Mouse (Mus musculus) fat pad, adult 2 months (tissue): ENCODE results near the gene Wdr35.
A peak's percentile ranks its signal among the peaks of the same experiment; 100 is the strongest.
"Not testable (repeated sequence)": the region's sequence is repeated elsewhere in the genome, so short reads cannot be mapped to it uniquely, and the experiment has no call there.

Source experiments
- DNase-seq: peaks from one replicate; pipeline ENCODE4 v3.0.0-alpha.2; 2011; ENCODE audit warnings: low read depth, low spot score; ENCODE audit errors: extremely low read depth

Gene Wdr35

DNA sequence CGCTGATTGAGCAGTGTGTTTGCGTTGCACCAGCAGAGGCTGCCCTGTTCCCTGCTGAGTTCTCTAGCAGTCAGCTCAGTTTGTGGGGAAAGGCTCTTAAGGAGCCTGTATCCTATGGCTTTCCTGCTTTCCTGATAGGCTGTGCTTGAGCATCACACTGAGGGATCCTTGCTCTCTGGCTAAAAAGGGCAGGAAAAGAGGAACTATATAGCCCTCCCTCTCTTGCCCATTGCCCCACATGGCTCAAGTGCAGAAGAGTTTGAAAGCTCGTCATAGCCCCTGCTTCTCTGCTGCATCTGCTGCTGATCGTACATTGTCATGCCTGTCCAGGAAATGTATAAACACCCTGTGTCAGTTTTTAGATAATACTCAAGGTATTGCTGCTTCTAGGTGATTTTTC is 33.5 kb downstream of the Wdr35 start:
- no peak for DNase-seq

DNA sequence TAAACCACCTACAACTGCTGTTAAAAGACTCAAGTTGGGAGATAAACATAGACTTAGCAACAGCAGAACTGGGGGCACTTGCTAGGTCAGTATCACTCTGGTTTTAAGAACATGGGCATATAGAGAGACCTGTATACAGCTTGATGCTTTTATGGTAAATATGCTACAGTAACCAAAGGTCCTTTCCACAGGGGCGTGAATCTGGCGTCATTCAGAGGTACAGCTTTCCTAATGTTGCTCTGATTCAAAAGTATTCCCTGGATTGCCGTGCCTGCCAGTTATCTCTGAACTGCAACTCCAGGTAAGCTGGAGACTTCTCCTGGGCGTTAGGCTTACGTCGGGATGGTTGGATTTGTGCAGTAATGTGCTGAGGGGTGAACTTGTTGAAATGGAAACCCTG is 34.1 kb downstream of the Wdr35 start:
- DNase-seq, result no peak

DNA sequence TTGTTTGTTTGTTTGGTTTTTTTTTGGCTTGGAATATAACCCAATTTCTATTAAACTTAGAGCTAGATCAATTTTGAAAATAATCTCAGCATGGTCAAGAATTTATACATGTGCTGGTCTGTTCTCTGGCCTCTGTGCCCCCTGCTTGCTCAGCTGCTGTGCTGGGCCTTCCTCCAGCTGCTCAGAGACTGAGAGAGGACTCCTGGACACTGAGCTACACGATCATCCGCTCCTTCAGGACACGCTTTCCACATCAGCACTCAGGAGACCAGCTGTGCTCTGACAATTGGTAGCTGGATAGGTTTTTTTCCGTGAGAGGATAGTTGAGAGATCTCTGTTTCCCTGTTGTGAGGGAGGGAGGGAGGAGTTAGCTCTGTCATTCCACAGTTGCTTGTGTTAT is 36.6 kb downstream of the Wdr35 start:
- DNase-seq, result no peak

DNA sequence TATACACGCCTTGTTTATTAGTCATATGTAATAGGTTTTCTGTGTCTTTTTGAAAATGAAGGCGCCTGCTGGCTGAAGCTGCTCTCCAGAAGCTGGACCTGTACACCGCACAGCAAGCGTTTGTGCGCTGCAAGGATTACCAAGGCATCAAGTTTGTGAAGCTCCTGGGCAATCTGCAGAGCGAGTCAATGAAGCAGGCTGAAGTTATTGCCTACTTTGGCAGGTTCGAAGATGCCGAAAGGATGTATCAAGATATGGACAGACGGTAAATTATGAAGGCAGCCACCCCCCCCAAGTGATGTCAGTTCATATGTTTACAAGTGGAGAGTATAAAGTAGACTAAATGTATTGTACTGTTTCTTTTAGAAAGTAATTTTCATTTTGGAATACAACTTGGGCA is 42.7 kb downstream of the Wdr35 start:
- DNase-seq, result no peak

DNA sequence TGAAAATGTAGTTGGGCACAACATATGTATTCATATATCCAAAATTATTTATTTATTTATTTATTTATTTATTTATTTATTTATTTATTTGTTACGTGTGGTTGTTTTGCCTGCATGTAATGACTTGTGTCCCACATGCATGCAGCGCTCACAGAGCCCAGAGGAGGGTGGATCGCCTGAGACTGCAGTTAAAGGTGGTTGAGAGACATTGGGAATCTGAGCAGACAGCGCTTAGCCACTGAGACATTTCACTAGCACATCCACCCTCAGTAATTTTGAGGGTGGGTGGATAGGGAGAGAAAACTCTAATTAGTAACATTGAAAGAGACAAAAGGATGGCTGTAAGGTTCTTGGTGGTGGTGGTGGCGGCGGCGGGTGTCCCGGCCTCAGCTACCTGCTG is 46.7 kb downstream of the Wdr35 start:
- no peak for DNase-seq

DNA sequence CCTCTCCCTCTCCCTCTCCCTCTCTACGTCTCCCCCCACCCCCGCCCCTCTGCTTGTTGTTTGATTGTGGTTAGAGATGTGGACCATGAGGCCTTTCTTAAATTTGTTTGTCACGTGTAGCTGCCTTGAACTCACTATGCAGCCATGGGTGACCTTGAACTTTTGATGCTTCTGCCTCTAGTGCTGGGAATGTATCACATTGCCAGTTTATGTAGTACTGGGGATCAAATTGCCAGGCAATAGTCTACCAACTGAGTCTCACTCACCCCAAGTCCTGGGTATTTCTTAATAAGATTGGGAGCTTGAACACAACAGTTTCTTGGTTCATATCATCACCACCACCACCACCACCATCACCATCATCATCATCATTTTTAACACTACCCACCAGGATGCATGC is 47.3 kb downstream of the Wdr35 start:
- no peak for DNase-seq

DNA sequence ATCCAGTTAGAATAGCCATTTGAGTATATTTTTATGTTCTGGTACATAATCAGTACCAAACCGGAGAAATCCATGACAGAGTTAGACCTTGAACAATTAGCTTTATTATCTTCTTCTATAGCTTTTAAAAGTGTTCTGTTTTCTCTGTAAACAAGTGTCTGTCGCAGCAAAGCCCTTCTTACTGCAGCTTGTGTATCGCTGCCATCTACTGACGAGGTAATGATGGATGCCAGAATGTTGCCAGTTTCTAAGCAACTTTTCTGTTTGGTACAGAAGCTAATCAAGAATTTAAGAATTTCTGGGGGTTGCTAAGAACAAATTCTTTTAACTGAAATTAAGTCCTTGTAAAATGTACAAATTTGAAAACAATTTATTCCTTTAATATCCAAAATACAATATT is 49.3 kb downstream of the Wdr35 start:
- DNase-seq, result no peak

DNA sequence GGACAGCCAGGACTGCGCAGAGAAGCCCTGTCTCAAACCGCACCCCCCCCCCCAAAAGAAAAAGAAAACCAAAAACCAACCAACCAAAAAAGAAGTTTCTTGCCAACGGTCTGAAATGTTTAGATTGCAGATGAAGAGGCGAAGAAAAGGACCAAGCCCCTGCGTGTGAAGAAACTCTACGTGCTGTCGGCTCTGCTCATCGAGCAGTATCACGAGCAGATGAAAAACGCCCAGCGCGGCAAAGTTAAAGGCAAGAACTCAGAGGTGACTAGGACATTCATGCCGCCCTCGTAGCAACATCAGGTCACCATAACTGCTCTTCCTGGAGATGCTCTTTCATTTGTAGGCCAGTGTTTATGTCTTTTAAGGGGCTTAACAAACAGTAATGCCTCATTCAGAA is 50.4 kb downstream of the Wdr35 start:
- no peak for DNase-seq

DNA sequence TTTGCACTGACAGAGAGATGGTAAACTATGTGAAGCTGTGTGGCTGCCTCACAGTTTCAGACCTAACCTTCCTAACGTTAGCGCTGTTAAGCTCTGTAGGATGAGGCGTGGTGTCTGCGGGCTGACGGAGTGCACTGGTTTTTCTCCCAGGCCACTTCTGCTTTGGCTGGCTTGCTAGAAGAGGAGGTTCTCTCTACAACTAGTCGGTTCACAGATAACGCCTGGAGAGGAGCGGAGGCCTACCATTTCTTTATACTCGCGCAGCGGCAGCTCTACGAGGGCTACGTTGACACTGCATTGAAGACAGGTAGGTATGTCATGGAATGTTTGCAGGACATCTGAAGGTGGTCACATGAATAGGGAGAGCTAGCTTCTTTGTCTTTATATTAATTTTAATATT is 51.0 kb downstream of the Wdr35 start:
- no peak for DNase-seq

DNA sequence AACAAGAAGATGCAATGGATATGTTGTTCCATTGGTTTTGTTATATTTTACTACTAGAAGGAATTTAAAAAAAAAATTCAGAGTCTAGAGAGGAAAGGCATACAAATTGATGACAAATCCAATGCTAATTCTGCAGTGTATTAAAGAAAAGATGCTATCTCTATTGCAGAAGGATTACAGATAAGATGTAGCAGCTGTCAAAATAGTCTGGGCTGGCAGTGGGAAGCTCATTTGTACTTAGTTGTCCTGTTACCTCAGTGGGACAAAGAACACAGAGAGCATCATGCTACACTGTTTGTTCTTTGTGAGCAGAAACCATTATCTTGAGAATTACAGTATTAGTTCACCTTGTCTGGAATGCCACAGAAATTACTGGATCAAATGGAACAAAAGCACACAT is 53.2 kb downstream of the Wdr35 start:
- DNase-seq, result no peak

DNA sequence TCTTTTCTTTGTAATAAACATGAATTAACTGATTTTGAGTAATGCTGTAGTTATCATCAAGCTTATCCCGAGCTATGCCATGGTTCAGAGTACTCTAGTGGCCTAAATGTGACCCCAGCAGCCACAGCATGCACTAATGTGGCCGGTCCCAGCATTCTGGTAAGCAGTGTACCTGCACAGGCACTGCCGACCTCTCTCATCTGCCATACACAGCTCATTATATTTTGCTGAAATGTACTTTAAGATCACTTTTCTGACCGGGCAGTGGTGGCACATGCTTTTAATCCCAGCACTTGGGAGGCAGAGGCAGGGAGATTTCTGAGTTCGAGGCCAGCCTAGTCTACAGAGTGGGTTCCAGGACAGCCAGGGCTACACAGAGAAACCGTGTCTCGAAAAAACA is 55.1 kb downstream of the Wdr35 start:
- not testable (repeated sequence) for DNase-seq

DNA sequence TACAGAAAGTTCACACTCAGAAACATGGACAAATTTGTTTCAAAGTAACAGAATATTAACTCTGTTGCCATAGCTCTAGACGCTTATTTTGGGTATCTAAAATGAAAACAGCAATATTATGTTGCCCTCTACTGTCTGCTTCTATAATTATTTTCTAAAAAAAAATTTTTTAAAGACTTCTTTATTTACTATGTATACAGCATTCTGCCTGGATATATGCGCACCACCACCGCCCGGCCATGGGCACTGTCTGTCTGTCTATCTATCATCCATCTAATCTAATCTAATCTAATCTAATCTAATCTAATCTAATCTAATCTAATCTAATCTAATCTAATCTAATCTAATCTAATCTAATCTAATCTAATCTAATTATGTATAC is 55.8 kb downstream of the Wdr35 start:
- no peak for DNase-seq

DNA sequence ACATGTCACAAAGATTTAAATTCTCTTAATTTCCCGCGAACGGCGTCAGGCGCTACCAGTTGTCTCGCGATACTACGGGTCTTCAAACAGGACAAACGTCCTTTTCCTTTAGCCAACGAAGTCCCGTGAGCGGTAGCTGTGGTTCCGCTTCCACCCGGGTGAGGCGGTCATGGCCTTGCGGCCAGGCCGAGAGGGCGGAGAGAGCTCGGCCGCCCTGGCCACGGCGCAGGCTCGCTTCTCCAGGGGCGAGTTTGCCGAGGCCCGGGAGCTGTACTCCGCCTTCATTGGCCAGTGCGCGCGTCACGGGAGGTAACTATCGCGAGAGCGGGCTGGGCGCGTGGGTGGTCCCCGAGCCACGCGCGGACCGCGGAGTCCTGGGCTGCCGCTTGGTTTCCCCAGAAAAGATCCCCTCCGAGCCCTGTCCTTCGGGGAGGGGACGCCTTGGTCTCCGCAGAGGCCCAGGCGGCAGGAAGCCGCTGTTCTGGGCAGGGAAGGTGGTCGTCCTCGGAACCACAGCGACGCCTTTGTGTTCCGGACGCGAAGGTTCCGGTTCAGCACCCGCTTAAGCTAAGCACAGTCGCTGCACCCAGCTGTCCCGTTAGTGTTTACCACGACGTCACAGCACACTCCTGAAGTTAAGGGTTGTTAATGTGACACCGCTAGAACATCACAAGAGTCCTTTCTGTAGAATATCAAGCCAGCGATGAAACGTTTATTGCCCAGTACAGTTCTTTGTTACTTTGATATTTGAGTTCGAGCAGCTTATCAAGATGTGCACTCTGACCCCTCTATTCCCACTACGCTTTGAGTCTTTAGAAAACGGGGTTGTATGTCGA is 56.4 kb downstream of the Wdr35 start, which contains the start of gene Ttc32:
Gene Ttc32 (plus strand): TSS at position 110 of the 836 bp plus-strand sequence.
- DNase-seq, result peak; percentile 55

DNA sequence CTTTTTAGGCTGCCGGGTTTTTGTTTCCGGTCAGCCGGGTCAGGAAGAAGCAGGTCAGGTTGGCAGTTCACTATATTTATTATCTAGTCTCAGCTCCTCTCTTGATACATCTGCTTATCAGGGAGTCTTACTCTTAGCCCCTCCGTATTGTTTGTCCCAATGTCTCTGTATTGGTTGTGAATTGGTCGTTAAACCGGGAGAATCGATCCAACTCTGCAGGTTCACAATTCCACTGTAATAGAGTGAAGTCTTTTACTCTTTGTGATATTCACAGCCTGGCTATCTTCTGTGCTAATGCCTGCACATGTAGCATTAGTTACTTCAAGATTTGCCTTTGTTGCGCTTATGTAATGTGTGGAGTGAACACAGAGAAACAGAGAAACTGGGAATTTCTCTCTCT is 57.5 kb downstream of the Wdr35 start:
- no peak for DNase-seq

DNA sequence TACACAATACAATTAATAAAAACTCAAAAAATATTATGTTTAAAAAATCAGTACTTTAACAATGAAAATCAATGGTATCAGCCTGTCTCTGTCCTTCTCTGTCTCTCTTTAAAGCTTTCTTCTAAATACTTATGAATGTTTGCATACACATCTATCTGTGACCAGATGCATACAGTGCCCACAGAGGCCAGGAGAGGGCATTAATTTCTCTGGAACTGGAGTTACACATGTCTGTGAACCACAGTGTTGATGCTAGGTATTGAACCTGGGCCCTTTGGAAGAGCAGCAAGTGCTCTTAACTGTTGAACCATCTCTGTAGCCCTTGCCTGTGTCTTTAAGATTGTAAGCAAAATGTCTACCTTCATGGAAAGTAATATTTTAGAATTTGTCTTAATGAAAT is 59.4 kb downstream of the Wdr35 start:
- no peak for DNase-seq

DNA sequence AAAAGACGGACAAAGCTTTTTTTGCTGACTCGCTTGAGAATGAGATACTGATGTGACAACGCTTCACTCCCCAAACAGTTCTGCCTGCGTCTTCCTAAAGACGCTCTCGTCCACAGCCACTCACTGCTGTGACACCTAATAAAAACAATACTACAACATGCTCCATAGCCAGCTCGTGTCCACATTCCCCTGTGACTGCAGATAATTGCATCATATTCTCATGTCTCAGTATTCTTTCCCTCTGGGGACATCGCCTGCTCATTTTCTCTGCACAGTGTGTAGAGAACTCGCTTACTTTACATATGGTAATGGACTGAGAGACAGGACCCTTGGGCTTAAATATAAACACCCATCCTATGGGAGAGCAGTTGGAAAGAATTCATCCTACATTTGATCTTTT is 62.7 kb downstream of the Wdr35 start:
- no peak for DNase-seq

DNA sequence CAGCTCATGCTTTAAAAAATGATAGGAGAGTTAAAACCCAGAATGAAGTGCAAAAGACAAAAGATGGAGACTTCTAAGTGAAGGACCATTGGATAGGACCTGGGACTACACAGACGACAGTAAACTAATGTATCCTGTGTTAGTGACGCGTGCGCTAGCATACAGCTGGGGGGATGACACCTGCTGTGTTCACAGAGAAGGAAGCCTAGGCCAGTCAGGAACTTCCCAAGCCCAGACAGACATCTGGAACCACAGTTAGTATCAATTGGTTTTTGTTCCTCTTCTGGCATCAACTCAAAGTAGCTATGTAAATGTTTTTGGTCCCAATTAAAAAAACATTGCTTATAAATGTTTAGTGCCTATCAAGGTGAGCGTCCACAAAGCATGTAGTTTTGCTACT is 66.5 kb downstream of the Wdr35 start:
- DNase-seq, result no peak

DNA sequence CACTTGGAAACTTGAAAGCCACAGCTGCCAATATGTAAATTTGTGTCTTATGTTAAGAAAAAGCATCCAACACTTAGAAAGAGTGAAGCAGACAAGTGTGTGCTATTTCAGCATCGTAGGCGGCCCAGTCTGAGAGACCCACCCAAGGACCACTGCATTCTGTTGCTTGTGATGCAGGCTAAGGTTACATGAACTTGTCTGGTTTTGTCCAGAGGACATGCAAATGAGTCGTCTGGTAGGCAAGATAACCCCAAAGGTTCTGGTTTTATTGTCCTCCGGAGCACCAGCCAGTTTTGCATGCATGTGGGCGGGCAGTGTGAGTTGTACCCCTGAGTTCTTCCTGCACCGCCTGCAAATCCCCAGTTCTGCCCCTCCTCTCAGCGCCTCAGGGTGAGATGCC is 67.0 kb downstream of the Wdr35 start:
- no peak for DNase-seq

DNA sequence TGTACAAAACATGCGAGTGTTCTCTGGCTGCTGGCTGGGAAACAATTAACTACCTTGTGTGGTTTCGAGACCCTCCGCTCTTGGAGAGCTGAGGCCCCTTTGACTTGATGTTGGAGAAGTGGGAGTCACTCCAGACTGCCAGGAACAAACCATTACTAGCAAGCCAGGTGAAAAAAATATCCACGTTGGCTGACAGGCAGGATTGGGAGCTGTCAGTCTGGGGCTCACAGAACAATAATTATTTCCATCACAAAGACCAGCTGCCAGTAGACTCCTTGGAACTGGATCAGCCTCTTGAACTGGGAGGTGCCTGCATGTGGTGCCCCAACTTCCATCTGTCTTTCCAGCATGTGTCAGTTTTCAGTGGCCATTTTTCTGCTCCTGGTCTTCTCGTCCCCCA is 68.6 kb downstream of the Wdr35 start:
- DNase-seq, result no peak

DNA sequence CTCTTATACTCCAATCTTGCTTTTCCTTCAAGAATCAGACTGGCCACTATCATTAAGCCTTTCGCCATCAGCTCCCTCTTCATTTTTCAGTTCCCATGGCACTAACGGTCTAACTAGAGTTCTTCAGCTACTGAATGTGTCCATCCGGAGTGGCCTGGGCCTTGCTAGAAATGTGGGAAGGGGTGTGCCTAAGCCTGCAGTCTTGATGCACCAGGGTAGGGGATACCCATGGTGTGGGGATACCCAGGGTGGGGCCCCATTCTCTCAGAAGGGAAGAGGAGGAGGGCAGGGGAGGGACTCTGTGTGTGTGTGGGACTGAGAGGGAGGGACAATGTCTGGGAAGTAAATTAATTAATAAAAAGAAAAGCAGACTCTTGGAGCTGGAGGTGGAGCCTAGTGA is 69.1 kb downstream of the Wdr35 start:
- DNase-seq, result no peak

DNA sequence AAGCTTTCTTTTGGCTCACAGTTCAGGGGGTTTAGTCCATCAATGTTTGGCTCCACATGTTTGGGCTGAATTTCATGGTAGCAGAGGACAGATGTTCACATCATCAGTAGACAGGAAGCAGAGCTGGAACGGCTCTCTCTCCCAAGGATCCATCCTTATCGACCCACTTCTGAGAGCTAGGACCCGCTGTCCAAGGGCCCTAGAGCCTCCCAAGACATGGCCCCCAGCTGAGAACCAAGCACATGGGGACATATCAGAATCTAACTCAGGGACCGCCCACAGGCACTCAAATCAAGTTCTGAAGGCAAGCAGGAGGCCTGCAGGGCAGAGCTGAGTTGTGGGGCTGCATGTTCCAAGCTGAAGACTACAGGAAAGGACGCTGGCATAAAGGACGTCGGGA is 71.0 kb downstream of the Wdr35 start:
- DNase-seq, result no peak

DNA sequence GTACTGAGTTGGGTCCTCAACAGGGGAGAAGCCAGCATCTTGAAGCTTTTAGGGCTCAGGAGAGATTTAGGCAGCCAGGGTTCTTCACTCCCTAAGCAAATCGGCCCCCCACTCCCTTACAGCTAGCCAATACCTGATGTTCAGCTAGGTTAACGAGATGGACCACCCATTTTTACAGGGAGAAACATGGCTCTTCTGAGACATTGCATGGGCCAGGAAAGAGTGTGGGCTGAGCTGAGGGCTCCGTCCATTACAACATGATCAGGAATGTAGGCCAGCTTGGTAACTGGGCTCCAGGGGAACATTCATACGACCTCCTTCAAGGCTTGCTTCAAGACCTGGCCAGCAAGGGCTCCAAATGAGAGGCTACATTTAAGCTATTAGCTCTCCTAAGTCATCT is 73.0 kb downstream of the Wdr35 start:
- no peak for DNase-seq

DNA sequence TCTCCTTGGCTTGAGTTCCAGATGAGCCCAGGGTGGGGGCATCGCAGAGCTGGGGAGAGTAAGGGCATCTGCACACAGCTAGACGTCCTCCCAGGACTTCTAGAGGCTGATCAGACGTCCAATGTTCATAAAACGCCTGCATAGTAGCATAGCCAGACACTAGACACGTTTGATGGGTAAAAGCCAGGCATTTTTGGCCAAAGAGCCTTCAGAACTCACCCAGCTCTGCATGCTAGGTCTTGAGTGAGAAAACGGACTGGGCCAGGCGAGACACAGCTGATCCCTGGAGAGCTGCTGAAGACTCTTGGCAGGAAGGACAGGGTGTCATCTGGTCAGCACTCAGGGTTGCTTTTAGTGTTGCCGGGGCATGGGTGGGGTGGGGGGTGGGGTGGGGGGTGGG is 74.4 kb downstream of the Wdr35 start:
- DNase-seq, result no peak
